Mouse (Mus musculus) CH12.LX (cell line): ENCODE results near the gene Efna3. TPM values are rescaled to one million over a fixed set of nuclear protein-coding genes. Genes with fewer than 3 reads are reported as not detected.

Source experiments
- DNase-seq: peaks from one replicate; pipeline ENCODE4 v3.0.0-alpha.2; 2013; ENCODE audit errors: extremely low read depth
- H3K27ac ChIP-seq: 2 replicates; pipeline ENCODE4 v1.5.1; 2012; ENCODE audit warnings: low read depth, mild to moderate bottlenecking, control low read depth, moderate library complexity; ENCODE audit not compliant: insufficient read depth
- H3K27me3 ChIP-seq: replicated peaks from 2 replicates; pipeline ENCODE3; 2012; ENCODE audit warnings: inconsistent platforms
- H3K36me3 ChIP-seq, 2 experiments: replicated peaks in 1 of 2; 2 replicates each; pipeline versions ENCODE3 to v1.6.1; 2012; ENCODE audit warnings: inconsistent platforms in 1 of 2, low read length in 1 of 2, mild to moderate bottlenecking in 1 of 2, mixed read lengths in 1 of 2, moderate library complexity in 1 of 2; ENCODE audit not compliant: control insufficient read depth in 1 of 2, insufficient read depth in 1 of 2
- H3K4me1 ChIP-seq, 2 experiments: 2 replicates each; pipeline ENCODE4 v1.6.1; 2012; ENCODE audit warnings: inconsistent platforms in 1 of 2, moderate library complexity in 1 of 2; ENCODE audit not compliant: insufficient read depth in 2 of 2, control insufficient read depth in 1 of 2
- H3K4me2 ChIP-seq: 2 replicates; pipeline ENCODE4 v1.6.1; 2012; ENCODE audit warnings: low read depth, mild to moderate bottlenecking, control low read depth; ENCODE audit not compliant: poor library complexity, insufficient read depth, severe bottlenecking
- H3K4me3 ChIP-seq, 3 experiments: fragments of 150-350 bp in 1 of 3; sonication (generic) in 1 of 3; replicated peaks in 1 of 3; 2 replicates each; pipeline versions ENCODE3 to v1.5.1; 2011 to 2012; ENCODE audit warnings: low read depth in 2 of 3, low read length in 2 of 3, mild to moderate bottlenecking in 2 of 3, moderate library complexity in 2 of 3, control low read depth in 1 of 3, improper control_type of control experiment in 1 of 3, inconsistent platforms in 1 of 3, mixed read lengths in 1 of 3; ENCODE audit not compliant: poor library complexity in 1 of 3
- H3K79me2 ChIP-seq: replicated peaks from 2 replicates; pipeline ENCODE4 v1.6.1; 2012; ENCODE audit warnings: mild to moderate bottlenecking, moderate library complexity; ENCODE audit not compliant: control insufficient read depth, poor library complexity, insufficient read depth, severe bottlenecking; ENCODE audit errors: extremely low read depth
- H3K9ac ChIP-seq: 2 replicates; pipeline ENCODE4 v1.6.1; 2012; ENCODE audit warnings: low read depth, mild to moderate bottlenecking, control low read depth, moderate library complexity; ENCODE audit not compliant: insufficient read depth
- H3K9me3 ChIP-seq: replicated peaks from 2 replicates; pipeline ENCODE3; 2012; ENCODE audit warnings: low read length, inconsistent platforms, mixed read lengths
- CHD2 ChIP-seq: IDR thresholded peaks from 2 replicates; pipeline ENCODE4 v1.6.1; 2011; ENCODE audit warnings: low read length, improper control_type of control experiment
- CTCF ChIP-seq, 2 experiments: IDR thresholded peaks in 1 of 2; conservative IDR thresholded peaks in 1 of 2; 2 replicates each; pipeline ENCODE4 v1.5.1; 2011 to 2012; ENCODE audit warnings: low read depth in 2 of 2, low read length in 2 of 2, improper control_type of control experiment in 1 of 2, inconsistent platforms in 1 of 2, mild to moderate bottlenecking in 1 of 2, moderate library complexity in 1 of 2
- E2F4 ChIP-seq: IDR thresholded peaks from 2 replicates; pipeline ENCODE4 v1.6.1; 2011; ENCODE audit warnings: low read depth, low read length, improper control_type of control experiment; ENCODE audit not compliant: insufficient replicate concordance
- ELF1 ChIP-seq: IDR thresholded peaks from 2 replicates; pipeline ENCODE4 v1.6.1; 2014; ENCODE audit warnings: low read depth, mild to moderate bottlenecking, inconsistent platforms, low read length, improper control_type of control experiment
- GABPA ChIP-seq: IDR thresholded peaks from 2 replicates; pipeline ENCODE4 v1.6.1; 2012; ENCODE audit warnings: low read depth, low read length, improper control_type of control experiment, inconsistent platforms; ENCODE audit not compliant: insufficient replicate concordance
- HCFC1 ChIP-seq: IDR thresholded peaks from 2 replicates; pipeline ENCODE4 v1.6.1; 2012; ENCODE audit warnings: low read depth, mild to moderate bottlenecking, inconsistent platforms, low read length, improper control_type of control experiment
- MAFK ChIP-seq: IDR thresholded peaks from 2 replicates; pipeline ENCODE4 v1.6.1; 2011; ENCODE audit warnings: low read length, improper control_type of control experiment; ENCODE audit not compliant: insufficient replicate concordance
- MAZ ChIP-seq: IDR thresholded peaks from 2 replicates; pipeline ENCODE4 v1.6.1; 2012; ENCODE audit warnings: low read depth, mild to moderate bottlenecking, inconsistent platforms, low read length, improper control_type of control experiment, moderate library complexity
- MEF2A ChIP-seq: IDR thresholded peaks from 2 replicates; pipeline ENCODE4 v1.6.1; 2014; ENCODE audit warnings: low read depth, mild to moderate bottlenecking, inconsistent platforms, low read length, improper control_type of control experiment, borderline replicate concordance
- MXI1 ChIP-seq: IDR thresholded peaks from 2 replicates; pipeline ENCODE4 v1.6.1; 2011; ENCODE audit warnings: mild to moderate bottlenecking, low read depth, low read length, improper control_type of control experiment
- POLR2AphosphoS2 ChIP-seq: IDR thresholded peaks from 2 replicates; pipeline ENCODE4 v1.6.1; 2011; ENCODE audit warnings: low read depth, low read length, improper control_type of control experiment
- RAD21 ChIP-seq: IDR thresholded peaks from 2 replicates; pipeline ENCODE4 v1.6.1; 2011; ENCODE audit warnings: low read depth, mild to moderate bottlenecking, low read length, improper control_type of control experiment, moderate library complexity
- SIN3A ChIP-seq: IDR thresholded peaks from 2 replicates; pipeline ENCODE4 v1.6.1; 2012; ENCODE audit warnings: low read length, improper control_type of control experiment, inconsistent platforms
- SMC3 ChIP-seq: IDR thresholded peaks from 2 replicates; pipeline ENCODE4 v1.6.1; 2011; ENCODE audit warnings: low read depth, low read length, improper control_type of control experiment
- USF1 ChIP-seq: IDR thresholded peaks from 2 replicates; pipeline ENCODE4 v1.6.1; 2014; ENCODE audit warnings: low read depth, mild to moderate bottlenecking, inconsistent platforms, low read length, improper control_type of control experiment
- USF2 ChIP-seq: conservative IDR thresholded peaks from 2 replicates; pipeline ENCODE4 v1.6.1; 2011; ENCODE audit warnings: low read depth, low read length, improper control_type of control experiment
- ZC3H11A ChIP-seq: IDR thresholded peaks from 2 replicates; pipeline ENCODE4 v1.6.1; 2012; ENCODE audit warnings: low read depth, mild to moderate bottlenecking, inconsistent platforms, low read length, improper control_type of control experiment
- ZNF384 ChIP-seq: IDR thresholded peaks from 2 replicates; pipeline ENCODE4 v1.6.1; 2012; ENCODE audit warnings: low read depth, low read length, improper control_type of control experiment, inconsistent platforms
- dilution Hi-C: fragments of 300-500 bp; cut with MboI; formaldehyde crosslinking; loops from 2 replicates; pipeline ENCODE4 v1.14.3; 2020; ENCODE audit warnings: low sequenced_read_pairs; ENCODE audit not compliant: extremely low pct_unique_long_range_greater_than_20kb, extremely low pct_ligation_motif_present
- in situ Hi-C: fragments of 300-500 bp; cut with MboI; formaldehyde crosslinking; loops from 3 replicates; pipeline ENCODE4 v1.14.3; 2019; ENCODE audit warnings: low sequenced_read_pairs, low pct_ligation_motif_present, low pct_unique_long_range_greater_than_20kb, mixed read lengths
- polyA plus RNA-seq: library from polyadenylated mRNA; unstranded; fragments of >175 nt; gene quantifications from 2 replicates; pipeline ENCODE4 v1.2.1, GENCODE M21; 2012; ENCODE audit warnings: low read depth; ENCODE audit not compliant: insufficient read length
- total RNA-seq, 2 experiments: library from RNA; depleted of rRNA; stranded (reverse); fragments of 300-350 nt in 1 of 2; fragments of >200 nt in 1 of 2; gene quantifications; 2 replicates each; pipeline ENCODE4 v1.2.3; 2012 to 2014

Gene Efna3
- total and polyA plus RNA-seq, 3 experiments = 0.09 to 0.13 TPM; not detected in 1

DNA sequence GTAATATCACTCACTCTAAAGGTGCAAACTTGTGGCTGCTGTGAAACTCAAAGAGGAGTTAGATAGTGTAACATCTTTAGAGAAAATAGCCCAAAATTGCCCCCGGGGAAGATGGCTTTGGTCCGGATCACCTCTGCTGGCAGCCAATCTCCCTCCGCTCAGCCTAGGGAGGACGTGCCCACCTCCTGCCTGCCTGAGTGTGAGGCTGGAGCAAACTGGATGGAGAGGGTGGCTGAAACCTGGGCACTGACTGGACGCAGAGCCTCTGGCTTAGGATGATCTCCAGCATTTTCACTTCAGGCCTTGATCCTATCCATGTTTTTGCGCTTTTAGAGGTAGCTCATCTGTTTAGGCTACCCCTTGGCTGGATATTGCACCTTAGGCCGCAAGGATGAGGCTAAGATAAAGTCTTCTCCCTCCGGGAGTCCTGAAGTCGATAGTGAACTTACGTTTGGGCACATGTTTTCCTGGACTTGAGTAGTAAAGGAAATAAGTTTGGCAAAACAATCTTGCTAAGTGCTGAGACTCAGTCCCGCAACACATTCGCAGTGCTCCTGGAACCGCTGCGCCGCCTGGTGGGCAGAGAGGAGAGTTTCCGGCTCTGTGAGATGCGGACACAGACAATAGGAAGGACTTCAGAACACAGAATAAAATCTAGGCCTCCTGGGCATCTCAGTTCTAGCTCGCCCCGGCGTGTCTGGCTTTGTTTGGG is 41.0 kb downstream of the Efna3 start:
- H3K27ac ChIP-seq = no peak overlapping the region
- dilution Hi-C loops (no loop called here), in situ Hi-C loops (no loop called here)
- H3K36me3 ChIP-seq = no peaks in the 10 kb centered on the region
- peaks cover 7% of the 10 kb centered on the region for H3K27me3 ChIP-seq
- H3K4me2 ChIP-seq = no peak overlapping the region
- peaks cover 20 to 38% of the 10 kb centered on the region in 2 experiments for H3K4me1 ChIP-seq
- no peaks in the 10 kb centered on the region for H3K9me3 ChIP-seq
- H3K4me3 ChIP-seq = no peak overlapping the region
- DNase-seq = peak; percentile 82
- H3K79me2 ChIP-seq = no peaks in the 10 kb centered on the region
- H3K9ac ChIP-seq = no peak overlapping the region
- TF ChIP-seq CHD2 (0 out of 2 replicates have a peak, but pooled peaks have one; percentile 12), ELF1 (peak; percentile 66; the same call in 1 of the 2 replicates), RAD21 (peak; percentile 86), CTCF (conservative IDR thresholded peaks at IDR 0.05 in 1 of 2, IDR thresholded peaks at IDR 0.05 in 1 of 2; ENCODE audit: low read depth in 2 of 2, low read length in 2 of 2) (peak; percentile 96), HCFC1 (peak; percentile 39), MXI1 (peak; percentile 21; the same call in 1 of the 2 replicates), MEF2A (peak; percentile 12; the same call in 1 of the 2 replicates), E2F4 (no peak), USF1 (no peak), ZC3H11A (peak; percentile 74), MAFK (no peak), ZNF384 (no peak), GABPA (no peak), SIN3A (peak; percentile 51; the same call in 1 of the 2 replicates), POLR2AphosphoS2 (no peak), USF2 (no peak), MAZ (peak; percentile 49; the same call in 1 of the 2 replicates), SMC3 (peak; percentile 99)
